In the genomic region with DNA sequence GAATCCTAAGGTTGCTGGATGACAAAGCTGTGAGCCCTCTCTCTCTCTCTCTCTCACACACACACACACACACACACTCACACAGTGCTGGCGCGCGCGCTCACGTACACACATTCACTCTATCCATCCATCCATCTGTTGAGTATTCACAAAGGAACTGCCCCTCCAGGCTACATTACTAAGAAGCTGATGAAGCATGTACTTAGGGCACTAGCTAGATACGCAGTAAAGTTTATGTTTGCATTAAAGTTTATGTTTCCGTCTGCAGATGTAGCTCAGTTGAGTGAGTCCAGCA, we compare ENCODE assay signal across 8 mouse cellular contexts. TPM values are rescaled to one million over a fixed set of nuclear protein-coding genes. Genes with fewer than 3 reads are reported as not detected.
DNase-seq lines count a peak whose midpoint lies in the region; ATAC-seq lines count a peak whose summit lies in the region.

No protein-coding gene starts in this region.

- peak; percentile 68 for DNase-seq in 3T3-L1 (ENCODE audit: low read depth, low spot score)
- DNase-seq in forebrain, embryonic 10.5 days (ENCODE audit: extremely low spot score, low spot score): no peak
- DNase-seq in cerebellum, adult 11 months: no peak
- DNase-seq in right cerebral cortex, adult 2 months (ENCODE audit: low spot score in 2 of 2): no peak
- DNase-seq in right cerebral cortex, postnatal 25 days: no peak

- H3K27ac ChIP-seq in forebrain, embryonic 10.5 days: peak overlapping the region; percentile 93
- H3K27ac ChIP-seq in liver, embryonic 12.5 days: peak overlapping the region; percentile 72; the same call in 1 of the 2 replicates

- no peaks in the 10 kb centered on the region for H3K9me3 ChIP-seq in erythroblast, embryonic 14.5 days (ENCODE audit: control insufficient read depth, low read length)
- no peaks in the 10 kb centered on the region for H3K9me3 ChIP-seq in forebrain, embryonic 10.5 days
- H3K9me3 ChIP-seq in liver, embryonic 12.5 days (replicated peaks): no peaks in the 10 kb centered on the region

- H3K9ac ChIP-seq in liver, embryonic 12.5 days: peak overlapping the region; percentile 72

- H3K36me3 ChIP-seq in erythroblast, embryonic 14.5 days (ENCODE audit: control insufficient read depth): peaks cover 8% of the 10 kb centered on the region
- peaks cover 14% of the 10 kb centered on the region for H3K36me3 ChIP-seq in forebrain, embryonic 10.5 days (replicated peaks)
- peaks cover 6% of the 10 kb centered on the region; the same call in 1 of the 2 replicates for H3K36me3 ChIP-seq in liver, embryonic 12.5 days

- peaks cover 6% of the 10 kb centered on the region for H3K27me3 ChIP-seq in erythroblast, embryonic 14.5 days (ENCODE audit: control insufficient read depth)
- 0 out of 2 replicates have a peak, but pooled peaks cover 3% of the 10 kb centered on the region for H3K27me3 ChIP-seq in forebrain, embryonic 10.5 days (ENCODE audit: poor library complexity, severe bottlenecking)
- H3K27me3 ChIP-seq in liver, embryonic 12.5 days (replicated peaks): peaks cover 7% of the 10 kb centered on the region; the same call in 1 of the 2 replicates

- H3K4me1 ChIP-seq in erythroblast, embryonic 14.5 days (ENCODE audit: control insufficient read depth): peaks cover 29% of the 10 kb centered on the region
- H3K4me1 ChIP-seq in forebrain, embryonic 10.5 days: peaks cover 25% of the 10 kb centered on the region
- H3K4me1 ChIP-seq in liver, embryonic 12.5 days: peaks cover 20% of the 10 kb centered on the region

- peak overlapping the region; percentile 99 for H3K4me2 ChIP-seq in liver, embryonic 12.5 days

- WGBS in forebrain, embryonic 10.5 days: 41% methylated on average over 7 of the region's 7 CpGs
- 64% methylated on average over 7 of the region's 7 CpGs for WGBS in liver, embryonic 12.5 days (ENCODE audit: insufficient replicate concordance)

- ATAC-seq in erythroblast, adult 5-6 weeks (replicated peaks; ENCODE audit: low FRiP score, poor library complexity, severe bottlenecking): no peak
- no peak for ATAC-seq in liver, embryonic 12.5 days

- peak overlapping the region; percentile 79 for H3K4me3 ChIP-seq in erythroblast, embryonic 14.5 days (replicated peaks)
- peak overlapping the region; percentile 82 for H3K4me3 ChIP-seq in forebrain, embryonic 10.5 days
- H3K4me3 ChIP-seq in liver, embryonic 12.5 days: peak overlapping the region; percentile 70

RNA-seq across cellular contexts. Expression of gene Sdf2l1, which starts 0.7 kb away (rescaled TPM):
- 8.8 and 9.0 TPM in 2 replicates for polyA plus RNA-seq in erythroblast, embryonic 14.5 days (2012)
- 20.9 and 51.7 TPM in 2 replicates for total RNA-seq in erythroblast, adult 5-6 weeks (2015; ENCODE audit: low replicate concordance)
- total RNA-seq in erythroblast, adult 5-6 weeks (2017; ENCODE audit: low replicate concordance): 15.8 and 25.6 TPM in 2 replicates
- polyA plus RNA-seq in forebrain, embryonic 10.5 days (2016; fragmentation: Nextera tagmentation; extraction: Ambion mirVana): 110 and 118 TPM in 2 replicates
- polyA plus RNA-seq in liver, embryonic 12.5 days (2016; fragmentation: Nextera tagmentation; extraction: Ambion mirVana): 82.4 and 91.1 TPM in 2 replicates

RNA-seq across cellular contexts. Expression of gene 2610318N02Rik, which starts 7.9 kb away (rescaled TPM):
- polyA plus RNA-seq in erythroblast, embryonic 14.5 days (2012): 3.3 and 5.0 TPM in 2 replicates
- 2.9 and 4.0 TPM in 2 replicates for total RNA-seq in erythroblast, adult 5-6 weeks (2015; ENCODE audit: low replicate concordance)
- 1.7 and 2.0 TPM in 2 replicates for total RNA-seq in erythroblast, adult 5-6 weeks (2017; ENCODE audit: low replicate concordance)
- 153 and 164 TPM in 2 replicates for polyA plus RNA-seq in forebrain, embryonic 10.5 days (2016; fragmentation: Nextera tagmentation; extraction: Ambion mirVana)
- 31.9 and 33.4 TPM in 2 replicates for polyA plus RNA-seq in liver, embryonic 12.5 days (2016; fragmentation: Nextera tagmentation; extraction: Ambion mirVana)

RNA-seq across cellular contexts. Expression of gene Ydjc, which starts 11.6 kb away (rescaled TPM):
- polyA plus RNA-seq in erythroblast, embryonic 14.5 days (2012): 0.28 and 0.46 TPM in 2 replicates
- total RNA-seq in erythroblast, adult 5-6 weeks (2015; ENCODE audit: low replicate concordance): 0.58 and 1.3 TPM in 2 replicates
- total RNA-seq in erythroblast, adult 5-6 weeks (2017; ENCODE audit: low replicate concordance): 2.6 and 3.5 TPM in 2 replicates
- polyA plus RNA-seq in forebrain, embryonic 10.5 days (2016; fragmentation: Nextera tagmentation; extraction: Ambion mirVana): 5.8 and 6.9 TPM in 2 replicates
- polyA plus RNA-seq in liver, embryonic 12.5 days (2016; fragmentation: Nextera tagmentation; extraction: Ambion mirVana): 18.5 and 18.8 TPM in 2 replicates

RNA-seq across cellular contexts. Expression of gene Ccdc116, which starts 14.2 kb away (rescaled TPM):
- polyA plus RNA-seq in erythroblast, embryonic 14.5 days (2012): 0.02 and 0.03 TPM in 2 replicates
- total RNA-seq in erythroblast, adult 5-6 weeks (2015; ENCODE audit: low replicate concordance): 0.38 TPM in 1 of 2 replicates, not detected in the other
- not detected in 2 replicates for total RNA-seq in erythroblast, adult 5-6 weeks (2017; ENCODE audit: low replicate concordance)
- 0.32 and 0.48 TPM in 2 replicates for polyA plus RNA-seq in forebrain, embryonic 10.5 days (2016; fragmentation: Nextera tagmentation; extraction: Ambion mirVana)
- polyA plus RNA-seq in liver, embryonic 12.5 days (2016; fragmentation: Nextera tagmentation; extraction: Ambion mirVana): 0.80 and 1.3 TPM in 2 replicates

RNA-seq across cellular contexts. Expression of gene Ppil2, which starts 21.8 kb away (rescaled TPM):
- polyA plus RNA-seq in erythroblast, embryonic 14.5 days (2012): 10.4 and 11.9 TPM in 2 replicates
- 35.1 and 36.7 TPM in 2 replicates for total RNA-seq in erythroblast, adult 5-6 weeks (2015; ENCODE audit: low replicate concordance)
- 57.7 and 79.4 TPM in 2 replicates for total RNA-seq in erythroblast, adult 5-6 weeks (2017; ENCODE audit: low replicate concordance)
- polyA plus RNA-seq in forebrain, embryonic 10.5 days (2016; fragmentation: Nextera tagmentation; extraction: Ambion mirVana): 138 and 155 TPM in 2 replicates
- polyA plus RNA-seq in liver, embryonic 12.5 days (2016; fragmentation: Nextera tagmentation; extraction: Ambion mirVana): 72.7 and 77.5 TPM in 2 replicates
